Mouse (Mus musculus) ES-E14 (cell line): ENCODE data around the gene Txn2. TPM values are rescaled to one million over a fixed set of nuclear protein-coding genes. Genes with fewer than 3 reads are reported as not detected.

Source experiments
- DNase-seq: peaks from one replicate; pipeline ENCODE4 v3.0.0-alpha.2; 2013; ENCODE audit warnings: low read depth, low spot score
- H3K27ac ChIP-seq: 2 replicates; pipeline ENCODE4 v1.5.1; 2012; ENCODE audit warnings: low read depth, mild to moderate bottlenecking, low read length, moderate library complexity, mixed read lengths; ENCODE audit not compliant: poor library complexity, insufficient read depth, severe bottlenecking
- H3K36me3 ChIP-seq: 2 replicates; pipeline ENCODE4 v1.6.1; 2012; ENCODE audit warnings: mild to moderate bottlenecking, low read length, moderate library complexity, mixed read lengths; ENCODE audit not compliant: control insufficient read depth, poor library complexity, insufficient read depth, severe bottlenecking
- H3K4me1 ChIP-seq, 2 experiments: fragments of 150-350 bp in 1 of 2; sonication (generic) in 1 of 2; 2 replicates each; pipeline ENCODE4 v1.6.1; 2012; ENCODE audit warnings: low read length in 2 of 2, mild to moderate bottlenecking in 1 of 2, mixed read lengths in 1 of 2; ENCODE audit not compliant: control insufficient read depth in 2 of 2, insufficient read depth in 2 of 2, poor library complexity in 1 of 2
- H3K4me3 ChIP-seq, 2 experiments: fragments of 150-350 bp in 1 of 2; sonication (generic) in 1 of 2; 2 replicates each; pipeline ENCODE4 v1.5.1; 2012; ENCODE audit warnings: low read length in 2 of 2, low read depth in 1 of 2, mild to moderate bottlenecking in 1 of 2, mixed read lengths in 1 of 2; ENCODE audit not compliant: insufficient read depth in 1 of 2, poor library complexity in 1 of 2, severe bottlenecking in 1 of 2
- H3K9ac ChIP-seq: 2 replicates; pipeline ENCODE4 v1.6.1; 2012; ENCODE audit warnings: low read depth, mild to moderate bottlenecking, low read length, mixed read lengths; ENCODE audit not compliant: poor library complexity, insufficient read depth, severe bottlenecking
- H3K9me3 ChIP-seq: fragments of 150-350 bp; sonication (generic); 2 replicates; pipeline ENCODE4 v1.6.1; 2012; ENCODE audit warnings: low read depth, mild to moderate bottlenecking, low read length; ENCODE audit not compliant: control insufficient read depth, insufficient read depth
- CHD2 ChIP-seq: IDR thresholded peaks from 2 replicates; pipeline ENCODE4 v1.6.1; 2014; ENCODE audit warnings: mild to moderate bottlenecking, low read depth, low read length, inconsistent platforms
- HCFC1 ChIP-seq: IDR thresholded peaks from 2 replicates; pipeline ENCODE4 v1.6.1; 2012; ENCODE audit warnings: low read length, inconsistent platforms, borderline replicate concordance; ENCODE audit not compliant: insufficient read depth
- MAFK ChIP-seq: IDR thresholded peaks from 2 replicates; pipeline ENCODE4 v1.6.1; 2014; ENCODE audit warnings: mild to moderate bottlenecking, low read depth, low read length, inconsistent platforms; ENCODE audit not compliant: insufficient read depth
- ZC3H11A ChIP-seq: IDR thresholded peaks from 2 replicates; pipeline ENCODE4 v1.6.1; 2012; ENCODE audit warnings: low read depth, mild to moderate bottlenecking, inconsistent platforms, low read length, borderline replicate concordance
- ZNF384 ChIP-seq: IDR thresholded peaks from 2 replicates; pipeline ENCODE4 v1.6.1; 2012; ENCODE audit warnings: low read depth, low read length, inconsistent platforms
- in situ Hi-C, 2 experiments: fragments of 600-800 bp; cut with MboI; formaldehyde crosslinking; loops; one replicate each; pipeline ENCODE4 v1.15.1; 2025; ENCODE audit warnings: low sequenced_read_pairs in 2 of 2, inconsistent platforms in 1 of 2; ENCODE audit not compliant: unreplicated experiment in 2 of 2
- total RNA-seq: library from RNA; depleted of rRNA; stranded (reverse); fragments of 300-350 nt; gene quantifications from 2 replicates; pipeline ENCODE4 v1.2.3, GENCODE M21; 2012

Gene Txn2
- total RNA-seq, 1 experiment = 91.1 TPM

GRCm38 (mm10) chr15:77969940-77970469 is 41.2 kb upstream of the Txn2 start:
- H3K4me3 ChIP-seq = peak overlapping the region; percentile 81 to 83
- peaks cover 38% of the 10 kb centered on the region for H3K36me3 ChIP-seq
- TF ChIP-seq ZC3H11A = no peak
- no peak for TF ChIP-seq HCFC1
- TF ChIP-seq CHD2 = no peak
- no peak for TF ChIP-seq MAFK
- TF ChIP-seq ZNF384 = no peak
- peak overlapping the region; percentile 74 for H3K27ac ChIP-seq
- in situ Hi-C loops = no loop called here
- H3K9me3 ChIP-seq = no peaks in the 10 kb centered on the region
- H3K4me1 ChIP-seq = peaks cover 4 to 6% of the 10 kb centered on the region in 2 experiments; a peak in 2 of 4 replicates
- DNase-seq = no peak
- H3K9ac ChIP-seq = peak overlapping the region; percentile 92

GRCm38 (mm10) chr15:77965117-77965528 is 36.3 kb upstream of the Txn2 start:
- Histone ChIP-seq H3K4me1 (peaks cover 2 to 3% of the 10 kb centered on the region in 2 experiments; a peak in 2 of 4 replicates), H3K27ac (no peak overlapping the region), H3K4me3 (no peak overlapping the region), H3K36me3 (peaks cover 85% of the 10 kb centered on the region), H3K9ac (no peak overlapping the region), H3K9me3 (no peaks in the 10 kb centered on the region)
- in situ Hi-C loops = no loop called here
- TF ChIP-seq ZNF384 (peak; percentile 64; the same call in 1 of the 2 replicates), HCFC1 (no peak), CHD2 (no peak), MAFK (no peak), ZC3H11A (no peak)
- DNase-seq = no peak

- no peak for DNase-seq
- in situ Hi-C loops = no loop called here
- no peak overlapping the region for H3K27ac ChIP-seq
- no peak for TF ChIP-seq HCFC1
- no peak for TF ChIP-seq CHD2
- TF ChIP-seq ZNF384 = no peak
- TF ChIP-seq MAFK = no peak
- TF ChIP-seq ZC3H11A = no peak
- no peaks in the 10 kb centered on the region for H3K9me3 ChIP-seq
- peaks cover 87% of the 10 kb centered on the region for H3K36me3 ChIP-seq
- no peak overlapping the region for H3K4me3 ChIP-seq
- no peaks in the 10 kb centered on the region; a peak in 1 of 4 replicates for H3K4me1 ChIP-seq
- no peak overlapping the region for H3K9ac ChIP-seq
Measured at GRCm38 (mm10) chr15:77962447-77962846, 33.6 kb upstream of the Txn2 start.

GRCm38 (mm10) chr15:77960693-77961092 is 31.9 kb upstream of the Txn2 start:
- Histone ChIP-seq H3K4me1 (peaks cover 0 to 5% of the 10 kb centered on the region in 2 experiments; a peak in 1 of 4 replicates), H3K36me3 (peaks cover 70% of the 10 kb centered on the region), H3K9ac (no peak overlapping the region), H3K27ac (no peak overlapping the region), H3K4me3 (no peak overlapping the region), H3K9me3 (no peaks in the 10 kb centered on the region)
- DNase-seq = no peak
- in situ Hi-C loops = no loop called here
- TF ChIP-seq MAFK = no peak
- TF ChIP-seq ZC3H11A = no peak
- no peak for TF ChIP-seq HCFC1
- TF ChIP-seq CHD2 = no peak
- no peak for TF ChIP-seq ZNF384
